Mouse (Mus musculus) liver, postnatal 0 days (tissue): ENCODE measurements around the gene Trmt6.
A peak's percentile ranks its signal among the peaks of the same experiment; 100 is the strongest.

ENCODE experiments used
- CTCF ChIP-seq: sonication (generic); IDR thresholded peaks from 2 replicates; pipeline ENCODE4 v1.5.1; 2016; ENCODE audit warnings: antibody characterized with exemption, low read depth
- EP300 ChIP-seq: IDR thresholded peaks from 2 replicates; pipeline ENCODE4 v1.6.1; 2016; ENCODE audit warnings: antibody characterized with exemption, low read depth, mild to moderate bottlenecking

- TF ChIP-seq CTCF (0 out of 2 replicates have a peak, but pooled peaks have one; percentile 27), EP300 (peak; percentile 56)
Measured at GRCm38 (mm10) chr2:132815608-132816314, at the start of gene Trmt6, which contains the start of gene Mcm8.
